Mouse (Mus musculus) embryonic facial prominence, embryonic 15.5 days (tissue): ENCODE results near the gene Ncapd2. TPM values are rescaled to one million over a fixed set of nuclear protein-coding genes. Genes with fewer than 3 reads are reported as not detected.
A peak's percentile ranks its signal among the peaks of the same experiment; 100 is the strongest.

Source experiments
- ATAC-seq: fragments of 200-750 bp; cut with Nextera tagmentation; 2 replicates; pipeline ENCODE4 v1.8.0; 2017; ENCODE audit warnings: low read depth, moderate TSS enrichment; ENCODE audit not compliant: insufficient number of reproducible peaks, low FRiP score, low TSS enrichment
- H3K27ac ChIP-seq: fragments of 300-500 bp; sonication (generic); replicated peaks from 2 replicates; pipeline ENCODE4 v1.5.1; 2015; ENCODE audit warnings: mild to moderate bottlenecking, inconsistent platforms
- H3K27me3 ChIP-seq: fragments of 300-500 bp; sonication (generic); 2 replicates; pipeline ENCODE4 v1.6.1; 2015; ENCODE audit warnings: inconsistent platforms
- H3K36me3 ChIP-seq: fragments of 300-500 bp; sonication (generic); 2 replicates; pipeline ENCODE4 v1.6.1; 2015; ENCODE audit warnings: mild to moderate bottlenecking, inconsistent platforms
- H3K4me1 ChIP-seq: fragments of 300-500 bp; sonication (generic); 2 replicates; pipeline ENCODE4 v1.6.1; 2015; ENCODE audit warnings: inconsistent platforms
- H3K4me2 ChIP-seq: fragments of 300-500 bp; sonication (generic); replicated peaks from 2 replicates; pipeline ENCODE4 v1.6.1; 2015; ENCODE audit warnings: mild to moderate bottlenecking, inconsistent platforms
- H3K4me3 ChIP-seq: fragments of 300-500 bp; sonication (generic); replicated peaks from 2 replicates; pipeline ENCODE4 v1.5.1; 2015; ENCODE audit warnings: mild to moderate bottlenecking, inconsistent platforms
- H3K9ac ChIP-seq: fragments of 300-500 bp; sonication (generic); 2 replicates; pipeline ENCODE4 v1.6.1; 2015; ENCODE audit warnings: inconsistent platforms
- H3K9me3 ChIP-seq: fragments of 300-500 bp; sonication (generic); replicated peaks from 2 replicates; pipeline ENCODE4 v1.6.1; 2016; ENCODE audit warnings: inconsistent platforms
- WGBS: fragments of 180-500 bp; shearing (Covaris S2); methylation state at CpG from one replicate; pipeline ENCODE4 v1.1.7; 2015; 5-methylcytosine and 5-hydroxymethylcytosine counted together
- polyA plus RNA-seq: library from polyadenylated mRNA; unstranded; fragments of >200 nt; fragmentation: Nextera tagmentation; extraction: Ambion mirVana; gene quantifications from 2 replicates; pipeline ENCODE4 v1.2.1, GENCODE M21; 2015

Ncapd2 gene
- polyA plus RNA-seq, 1 experiment from 2014 or later: 98.7 TPM

- H3K27ac ChIP-seq: no peak overlapping the region
- no peak for ATAC-seq
- H3K4me1 ChIP-seq: peaks cover 10% of the 10 kb centered on the region; the same call in 1 of the 2 replicates
- WGBS: 73% methylated on average over 6 of the region's 6 CpGs
- H3K36me3 ChIP-seq: no peaks in the 10 kb centered on the region
- no peaks in the 10 kb centered on the region for H3K9me3 ChIP-seq
- no peak overlapping the region for H3K4me3 ChIP-seq
- no peak overlapping the region for H3K9ac ChIP-seq
- H3K27me3 ChIP-seq: peaks cover 12% of the 10 kb centered on the region; the same call in 1 of the 2 replicates
- H3K4me2 ChIP-seq: no peak overlapping the region
Measured at GRCm38 (mm10) chr6:125213715-125214114, 22.2 kb upstream of the Ncapd2 start.

- Histone ChIP-seq H3K27ac (0 out of 2 replicates have a peak overlapping the region, but pooled peaks have one; percentile 3), H3K4me1 (peaks cover 10% of the 10 kb centered on the region; the same call in 1 of the 2 replicates), H3K27me3 (peaks cover 12% of the 10 kb centered on the region; the same call in 1 of the 2 replicates), H3K9me3 (no peaks in the 10 kb centered on the region), H3K36me3 (no peaks in the 10 kb centered on the region), H3K4me2 (no peak overlapping the region), H3K4me3 (no peak overlapping the region), H3K9ac (no peak overlapping the region)
- no peak for ATAC-seq
- 69% methylated on average over 6 of the region's 6 CpGs for WGBS
Measured at GRCm38 (mm10) chr6:125213129-125213528, 21.6 kb upstream of the Ncapd2 start.

- Histone ChIP-seq H3K27me3 (peaks cover 12% of the 10 kb centered on the region; the same call in 1 of the 2 replicates), H3K36me3 (no peaks in the 10 kb centered on the region), H3K9me3 (no peaks in the 10 kb centered on the region), H3K9ac (no peak overlapping the region), H3K4me2 (no peak overlapping the region), H3K4me1 (peaks cover 10% of the 10 kb centered on the region; the same call in 1 of the 2 replicates), H3K27ac (0 out of 2 replicates have a peak overlapping the region, but pooled peaks have one; percentile 3), H3K4me3 (no peak overlapping the region)
- WGBS: 23% methylated on average over 2 of the region's 2 CpGs
- ATAC-seq: no peak
Measured at GRCm38 (mm10) chr6:125212621-125213020, 21.1 kb upstream of the Ncapd2 start.

- H3K4me1 ChIP-seq: no peaks in the 10 kb centered on the region
- ATAC-seq: no peak
- H3K4me3 ChIP-seq: no peak overlapping the region
- peaks cover 12% of the 10 kb centered on the region; the same call in 1 of the 2 replicates for H3K27me3 ChIP-seq
- no peaks in the 10 kb centered on the region for H3K36me3 ChIP-seq
- 91% methylated on average over 1 of the region's 1 CpGs for WGBS
- H3K27ac ChIP-seq: no peak overlapping the region
- H3K4me2 ChIP-seq: no peak overlapping the region
- no peak overlapping the region for H3K9ac ChIP-seq
- no peaks in the 10 kb centered on the region for H3K9me3 ChIP-seq
Measured at GRCm38 (mm10) chr6:125210436-125210835, 18.9 kb upstream of the Ncapd2 start.

- ATAC-seq: no peak
- Histone ChIP-seq H3K9me3 (no peaks in the 10 kb centered on the region), H3K27me3 (no peaks in the 10 kb centered on the region), H3K36me3 (peaks cover 19% of the 10 kb centered on the region), H3K4me2 (no peak overlapping the region), H3K4me3 (no peak overlapping the region), H3K4me1 (peaks cover 5% of the 10 kb centered on the region), H3K9ac (no peak overlapping the region), H3K27ac (no peak overlapping the region)
- 58% methylated on average over 5 of the region's 5 CpGs for WGBS
Measured at GRCm38 (mm10) chr6:125197166-125197565, 5.7 kb upstream of the Ncapd2 start.

GRCm38 (mm10) chr6:125196301-125196700 lies 4.8 kb upstream of the Ncapd2 start:
- Histone ChIP-seq H3K9me3 (no peaks in the 10 kb centered on the region), H3K4me1 (peaks cover 5% of the 10 kb centered on the region), H3K36me3 (peaks cover 19% of the 10 kb centered on the region), H3K27me3 (no peaks in the 10 kb centered on the region), H3K4me2 (no peak overlapping the region), H3K27ac (no peak overlapping the region), H3K4me3 (no peak overlapping the region), H3K9ac (no peak overlapping the region)
- ATAC-seq: no peak
- WGBS: 54% methylated on average over 3 of the region's 3 CpGs

GRCm38 (mm10) chr6:125195541-125196075 lies 4.1 kb upstream of the Ncapd2 start:
- Histone ChIP-seq H3K36me3 (peaks cover 19% of the 10 kb centered on the region), H3K4me1 (peaks cover 5% of the 10 kb centered on the region), H3K4me3 (no peak overlapping the region), H3K27me3 (no peaks in the 10 kb centered on the region), H3K4me2 (no peak overlapping the region), H3K27ac (0 out of 2 replicates have a peak overlapping the region, but pooled peaks have one; percentile 22), H3K9ac (no peak overlapping the region), H3K9me3 (no peaks in the 10 kb centered on the region)
- ATAC-seq: no peak
- 32% methylated on average over 1 of the region's 1 CpGs for WGBS

- no peaks in the 10 kb centered on the region for H3K9me3 ChIP-seq
- WGBS: 55% methylated on average over 7 of the region's 7 CpGs
Measured at GRCm38 (mm10) chr6:125193390-125193789, 1.9 kb upstream of the Ncapd2 start.

GRCm38 (mm10) chr6:125192841-125193240 lies 1.3 kb upstream of the Ncapd2 start:
- H3K27ac ChIP-seq: peak overlapping the region; percentile 100; the same call in 1 of the 2 replicates
- peaks cover 5% of the 10 kb centered on the region for H3K4me1 ChIP-seq
- H3K4me2 ChIP-seq: peak overlapping the region; percentile 78
- peaks cover 33% of the 10 kb centered on the region for H3K36me3 ChIP-seq
- H3K9ac ChIP-seq: peak overlapping the region; percentile 62
- ATAC-seq: no peak
- peak overlapping the region; percentile 80 for H3K4me3 ChIP-seq
- 33% methylated on average over 5 of the region's 5 CpGs for WGBS
- H3K27me3 ChIP-seq: no peaks in the 10 kb centered on the region
- H3K9me3 ChIP-seq: no peaks in the 10 kb centered on the region

More at GRCm38 (mm10) chr6:125193390-125193789, 1.9 kb upstream of the Ncapd2 start:
- peaks cover 5% of the 10 kb centered on the region for H3K4me1 ChIP-seq
- no peaks in the 10 kb centered on the region for H3K27me3 ChIP-seq
- no peak for ATAC-seq
- no peak overlapping the region for H3K9ac ChIP-seq
- peak overlapping the region; percentile 78; the same call in 1 of the 2 replicates for H3K4me2 ChIP-seq
- H3K36me3 ChIP-seq: peaks cover 28% of the 10 kb centered on the region
- H3K4me3 ChIP-seq: 0 out of 2 replicates have a peak overlapping the region, but pooled peaks have one; percentile 80
- no peak overlapping the region for H3K27ac ChIP-seq

GRCm38 (mm10) chr6:125192016-125192714 lies 664 bp upstream of the Ncapd2 start:
- peak overlapping the region; percentile 80 for H3K4me3 ChIP-seq
- peak overlapping the region; percentile 78 for H3K4me2 ChIP-seq
- no peaks in the 10 kb centered on the region for H3K27me3 ChIP-seq
- no peaks in the 10 kb centered on the region for H3K9me3 ChIP-seq
- peak; percentile 92 for ATAC-seq
- H3K27ac ChIP-seq: peak overlapping the region; percentile 100
- under 1% methylated on average over 34 of the region's 34 CpGs for WGBS
- peaks cover 5% of the 10 kb centered on the region for H3K4me1 ChIP-seq
- H3K9ac ChIP-seq: peak overlapping the region; percentile 65
- H3K36me3 ChIP-seq: peaks cover 40% of the 10 kb centered on the region

GRCm38 (mm10) chr6:125190816-125191215 lies 685 bp downstream of the Ncapd2 start:
- peak overlapping the region; percentile 78 for H3K4me2 ChIP-seq
- no peaks in the 10 kb centered on the region for H3K9me3 ChIP-seq
- peak overlapping the region; percentile 100 for H3K27ac ChIP-seq
- peak overlapping the region; percentile 80 for H3K4me3 ChIP-seq
- peak overlapping the region; percentile 64 for H3K9ac ChIP-seq
- H3K4me1 ChIP-seq: peaks cover 5% of the 10 kb centered on the region
- no peaks in the 10 kb centered on the region for H3K27me3 ChIP-seq
- ATAC-seq: no peak
- peaks cover 53% of the 10 kb centered on the region for H3K36me3 ChIP-seq
